Mouse (Mus musculus) Patski (cell line): ENCODE results near the gene Hivep3. TPM values are rescaled to one million over a fixed set of nuclear protein-coding genes. Genes with fewer than 3 reads are reported as not detected.

ENCODE experiments used
- ATAC-seq: fragments of 100-300 bp; one replicate; pipeline ENCODE4 v1.8.0; 2021
- CTCF ChIA-PET: fragments of 350-600 bp; sonication (Branson Sonifier 250); formaldehyde crosslinking; loops from one replicate; lab custom pipeline; 2022; ENCODE audit warnings: inconsistent platforms; lab: Charles Lee
- POLR2A ChIA-PET: fragments of 350-600 bp; sonication (Branson Sonifier 250); formaldehyde crosslinking; loops from one replicate; lab custom pipeline; 2022; ENCODE audit warnings: antibody characterized with exemption, inconsistent platforms; lab: Charles Lee
- DNase-seq: peaks from one replicate; pipeline ENCODE4 v3.0.0-alpha.2; 2011; ENCODE audit warnings: low read depth, low spot score
- H3K27me3 ChIP-seq: fragments of 371-371 bp; one replicate; pipeline ENCODE4 v1.5.1; 2021
- CTCF ChIP-seq: fragments of 100-300 bp; IDR thresholded peaks from one replicate; pipeline ENCODE4 v1.5.1; 2021
- in situ Hi-C: fragments of 300-500 bp; cut with MboI; formaldehyde crosslinking; loops from 3 replicates; pipeline ENCODE4 v1.11.1; 2018; ENCODE audit warnings: low pct_unique_long_range_greater_than_20kb, mixed read lengths
- polyA plus RNA-seq: library from polyadenylated mRNA; unstranded; gene quantifications from one replicate; pipeline ENCODE4 v1.2.3, GENCODE M21; 2021

Gene Hivep3
- polyA plus RNA-seq, 1 experiment from 2014 or later: 4.4 TPM

DNA sequence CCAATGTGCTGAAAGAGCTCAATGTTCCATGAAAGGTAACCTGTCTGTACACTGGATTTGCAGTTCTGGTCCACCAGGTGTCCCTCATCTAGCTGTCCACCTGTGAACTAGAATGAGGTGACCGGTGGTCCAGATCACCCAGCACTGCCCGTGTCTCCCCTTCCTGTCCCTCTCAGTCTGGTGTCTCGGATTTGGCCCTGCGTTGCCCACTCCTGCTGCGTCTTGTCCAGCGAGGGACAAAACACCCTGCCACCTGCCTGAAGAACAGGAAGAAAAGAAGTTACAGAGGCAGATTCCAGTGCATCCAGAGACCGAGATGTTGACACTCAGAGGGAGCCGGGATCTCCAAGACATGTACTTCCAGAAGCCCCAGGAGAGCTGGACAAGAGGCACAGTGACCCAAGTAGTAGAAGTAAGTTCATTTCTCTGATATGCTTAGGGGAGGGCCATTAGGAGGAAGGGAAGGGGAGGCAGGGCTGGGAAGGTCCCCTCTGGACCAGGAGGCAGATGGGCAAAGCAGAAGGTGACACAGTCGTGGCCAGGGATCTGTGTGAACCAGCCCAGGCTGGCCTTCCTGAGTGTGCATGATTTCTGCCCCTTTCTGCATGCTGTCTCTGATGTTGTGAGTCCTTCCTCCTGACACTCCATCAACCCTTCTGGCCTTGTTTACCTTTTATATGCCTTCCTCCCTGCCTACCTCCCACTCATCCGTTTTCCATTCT, 138.4 kb downstream of the Hivep3 start:
- CTCF ChIA-PET: interaction anchor here (1.4 kb wide), 1 partner anchor 10 kb away, joined by 4 read pairs; no protein-coding TSS in a partner anchor
- no peak for DNase-seq
- POLR2A ChIA-PET: interaction anchor here (1.0 kb wide), 1 partner anchor 15 kb away, joined by 3 read pairs; no protein-coding TSS in a partner anchor
- TF ChIP-seq CTCF: no peak
- in situ Hi-C loops: no loop called here
- H3K27me3 ChIP-seq: no peaks in the 10 kb centered on the region
- ATAC-seq: no peak

GRCm38 (mm10) chr4:119873935-119874334, 140.4 kb downstream of the Hivep3 start:
- H3K27me3 ChIP-seq: no peaks in the 10 kb centered on the region
- DNase-seq (no peak), ATAC-seq (no peak)
- ChIA-PET CTCF (no interaction called here), POLR2A (no interaction called here)
- in situ Hi-C loops: no loop called here
- no peak for TF ChIP-seq CTCF

DNA sequence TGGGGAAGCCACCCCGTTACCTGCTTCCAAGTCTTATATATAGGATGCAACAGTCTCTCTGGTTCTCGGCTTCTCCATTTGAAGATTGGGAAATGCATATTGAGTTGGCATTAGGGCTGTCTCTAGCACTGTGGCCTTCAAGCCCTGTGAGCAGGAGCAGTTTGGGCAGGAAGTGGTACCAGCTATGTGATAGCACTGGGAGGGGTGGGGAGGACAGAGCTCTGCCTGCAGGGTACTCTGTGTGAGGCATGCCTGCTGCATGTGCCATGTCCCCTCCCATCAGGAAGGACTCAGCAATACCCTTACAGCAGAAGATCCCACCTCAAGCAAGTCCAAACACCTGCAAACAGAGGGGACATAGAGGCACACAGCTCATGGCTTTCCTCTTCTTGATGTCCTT, 142.0 kb downstream of the Hivep3 start:
- no peak for DNase-seq
- CTCF ChIA-PET: no interaction called here
- no peaks in the 10 kb centered on the region for H3K27me3 ChIP-seq
- POLR2A ChIA-PET: no interaction called here
- ATAC-seq: no peak
- TF ChIP-seq CTCF: no peak
- in situ Hi-C loops: no loop called here

DNA sequence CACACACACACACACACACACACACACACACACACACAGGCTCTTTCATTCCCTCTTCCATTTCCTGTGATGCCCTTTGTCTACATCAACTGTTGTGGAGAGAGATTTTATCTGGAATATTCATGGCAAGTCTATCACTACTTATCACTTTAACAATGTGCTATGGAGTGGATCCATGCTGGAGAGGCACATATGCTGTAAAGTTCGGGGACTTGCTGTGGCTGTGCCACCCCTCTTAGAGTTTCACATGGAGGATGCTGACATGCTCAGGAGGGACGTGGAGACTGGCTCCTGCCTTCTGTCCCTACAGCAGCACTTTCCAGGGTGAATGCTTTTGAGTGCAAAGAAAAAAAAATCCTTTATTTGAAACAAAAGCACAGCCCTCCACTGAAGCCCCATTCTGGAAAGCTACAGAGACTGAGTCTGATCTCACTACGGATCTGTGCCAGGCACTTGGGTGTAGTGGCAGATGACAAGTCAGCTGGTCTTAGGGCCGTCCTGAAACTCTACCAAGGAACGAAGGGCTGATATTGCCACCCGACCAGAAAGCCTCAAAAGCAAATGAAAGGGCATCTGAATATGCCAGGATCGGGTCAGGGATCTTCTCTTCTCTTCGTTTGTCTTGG, 143.1 kb downstream of the Hivep3 start:
- ChIA-PET POLR2A (no interaction called here), CTCF (no interaction called here)
- ATAC-seq (no peak), DNase-seq (no peak)
- in situ Hi-C loops: no loop called here
- H3K27me3 ChIP-seq: no peaks in the 10 kb centered on the region
- TF ChIP-seq CTCF: no peak

DNA sequence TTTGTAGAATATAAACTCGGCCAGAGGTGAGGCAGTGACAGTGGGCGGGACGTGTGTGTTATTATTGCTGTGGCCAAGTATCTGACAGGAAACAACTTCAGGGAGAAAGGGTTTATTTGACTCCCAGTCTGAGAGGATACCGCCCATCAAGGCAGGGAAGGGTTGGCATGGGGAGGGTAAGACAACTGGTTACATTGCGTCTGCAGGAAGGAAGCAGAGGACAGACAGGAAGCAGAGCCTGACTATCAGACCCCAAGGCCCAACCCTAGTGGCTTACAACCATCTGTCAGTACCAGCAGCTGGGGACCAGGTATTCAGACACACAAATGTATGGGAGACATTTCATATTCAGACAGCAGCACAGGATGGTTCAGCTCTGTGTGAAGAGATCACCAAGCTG, 144.6 kb downstream of the Hivep3 start:
- CTCF ChIA-PET: no interaction called here
- POLR2A ChIA-PET: no interaction called here
- in situ Hi-C loops: no loop called here
- TF ChIP-seq CTCF: no peak
- no peak for ATAC-seq
- no peaks in the 10 kb centered on the region for H3K27me3 ChIP-seq
- DNase-seq: no peak

DNA sequence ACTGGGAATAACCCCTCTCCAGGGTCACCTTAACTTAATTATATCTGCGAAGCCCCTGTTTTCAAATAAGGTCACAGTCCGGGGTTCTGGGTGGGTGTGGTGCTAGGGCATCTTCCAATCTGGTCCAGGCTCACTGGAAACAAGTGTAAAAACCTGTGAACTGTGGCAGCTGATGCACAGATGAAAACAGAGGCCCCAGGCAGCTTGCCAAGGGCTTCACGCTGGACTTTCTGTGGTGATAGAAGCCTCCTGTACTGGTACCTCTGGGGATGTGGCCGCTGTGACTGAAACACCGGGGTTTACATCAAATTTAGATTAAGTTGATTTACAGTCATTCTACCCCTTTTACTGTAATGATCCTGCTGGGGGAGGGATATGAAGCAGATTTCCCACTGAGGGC, 146.1 kb downstream of the Hivep3 start:
- no peak for ATAC-seq
- no peaks in the 10 kb centered on the region for H3K27me3 ChIP-seq
- no peak for TF ChIP-seq CTCF
- DNase-seq: no peak
- ChIA-PET POLR2A (no interaction called here), CTCF (interaction anchor here (1.0 kb wide), 1 partner anchor 15 kb away, joined by 3 read pairs; no protein-coding TSS in a partner anchor)
- in situ Hi-C loops: no loop called here

- no peak for DNase-seq
- in situ Hi-C loops: no loop called here
- TF ChIP-seq CTCF: no peak
- ChIA-PET CTCF (interaction anchor here (1.0 kb wide), 1 partner anchor 15 kb away, joined by 3 read pairs; no protein-coding TSS in a partner anchor), POLR2A (no interaction called here)
- no peaks in the 10 kb centered on the region for H3K27me3 ChIP-seq
- ATAC-seq: no peak
Measured at GRCm38 (mm10) chr4:119880270-119880669, 146.7 kb downstream of the Hivep3 start.

GRCm38 (mm10) chr4:119881292-119881691, 147.7 kb downstream of the Hivep3 start:
- no peak for DNase-seq
- no peaks in the 10 kb centered on the region for H3K27me3 ChIP-seq
- CTCF ChIA-PET: no interaction called here
- POLR2A ChIA-PET: no interaction called here
- ATAC-seq: no peak
- no peak for TF ChIP-seq CTCF
- in situ Hi-C loops: no loop called here

- no peaks in the 10 kb centered on the region for H3K27me3 ChIP-seq
- POLR2A ChIA-PET: no interaction called here
- DNase-seq: no peak
- CTCF ChIA-PET: interaction anchor here (0.9 kb wide), 1 partner anchor 11 kb away, joined by 4 read pairs; no protein-coding TSS in a partner anchor
- no peak for ATAC-seq
- no peak for TF ChIP-seq CTCF
- in situ Hi-C loops: no loop called here
Measured at GRCm38 (mm10) chr4:119882401-119882800, 148.8 kb downstream of the Hivep3 start.

DNA sequence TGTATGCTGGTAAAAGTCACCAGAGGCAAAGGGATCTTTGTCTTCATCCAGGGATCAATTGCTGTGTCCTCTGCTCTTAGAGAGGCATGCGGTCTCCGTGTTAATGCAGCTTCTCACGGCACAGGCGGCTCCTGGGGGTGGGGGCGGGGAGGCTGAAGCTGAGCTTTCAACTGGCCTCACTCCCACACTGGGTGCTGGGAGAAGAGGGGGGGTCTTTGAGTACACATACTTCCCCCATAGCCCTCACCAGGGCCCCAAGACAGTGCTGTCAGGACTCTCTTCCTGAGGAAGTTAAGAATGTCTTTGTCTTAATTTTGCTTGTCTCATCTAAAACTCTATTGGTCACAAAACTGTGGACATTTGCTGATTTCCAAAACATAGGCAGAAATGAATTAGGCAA, 149.2 kb downstream of the Hivep3 start:
- ChIA-PET POLR2A (no interaction called here), CTCF (interaction anchor here (0.9 kb wide), 1 partner anchor 11 kb away, joined by 4 read pairs; no protein-coding TSS in a partner anchor)
- TF ChIP-seq CTCF: no peak
- in situ Hi-C loops: no loop called here
- DNase-seq (no peak), ATAC-seq (no peak)
- no peaks in the 10 kb centered on the region for H3K27me3 ChIP-seq

DNA sequence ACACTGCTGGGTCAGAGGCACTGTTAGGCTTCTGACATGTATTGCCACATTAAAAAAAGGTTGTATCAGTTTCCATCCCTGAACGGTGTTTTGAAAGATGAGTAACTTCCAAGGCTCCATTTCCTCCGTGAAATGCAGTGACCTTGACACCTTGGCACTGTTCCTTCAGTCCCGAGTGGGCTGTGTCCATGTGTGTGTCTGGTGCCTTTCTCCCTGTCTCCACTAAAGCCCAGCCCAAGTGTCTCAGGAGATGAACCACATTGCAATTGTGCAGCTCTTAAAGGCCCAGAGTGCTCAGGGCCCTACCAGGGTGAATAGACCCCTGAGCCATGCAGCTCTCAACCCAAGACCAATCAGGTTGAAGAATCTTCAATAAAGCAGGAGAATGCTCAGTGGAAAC, 153.0 kb downstream of the Hivep3 start:
- ChIA-PET POLR2A (interaction anchor here (1.1 kb wide), 1 partner anchor 14 kb away, joined by 3 read pairs; no protein-coding TSS in a partner anchor), CTCF (no interaction called here)
- no peak for ATAC-seq
- no peak for DNase-seq
- TF ChIP-seq CTCF: no peak
- H3K27me3 ChIP-seq: no peaks in the 10 kb centered on the region
- in situ Hi-C loops: no loop called here
